Mouse (Mus musculus): ENCODE data around the gene Inha.

- TF ChIP-seq ZC3H11A (IDR thresholded peaks at IDR 0.05; ENCODE audit: borderline replicate concordance, low read depth, low read length) (no peak), MAFK (IDR thresholded peaks at IDR 0.05; ENCODE audit: insufficient read depth, low read depth, low read length) (no peak), HCFC1 (IDR thresholded peaks at IDR 0.05; ENCODE audit: borderline replicate concordance, insufficient read depth, low read length) (no peak), CHD2 (IDR thresholded peaks at IDR 0.05; ENCODE audit: low read depth, low read length) (no peak)
These were observed 43.7 kb downstream of the Inha start for GRCm38 (mm10) chr1:75550586-75550985.

Data from ES-E14 (cell line).